Mouse (Mus musculus) spleen, postnatal 10 days (tissue): Measurements from ENCODE around the gene B4galnt1.
"Not testable (repeated sequence)": the region's sequence is repeated elsewhere in the genome, so short reads cannot be mapped to it uniquely, and the experiment has no call there.

Experiments
- DNase-seq, 2 experiments: peaks; one replicate each; pipeline ENCODE4 v3.0.0; 2021 to 2022; ENCODE audit warnings: low spot score in 2 of 2

Gene B4galnt1

DNA sequence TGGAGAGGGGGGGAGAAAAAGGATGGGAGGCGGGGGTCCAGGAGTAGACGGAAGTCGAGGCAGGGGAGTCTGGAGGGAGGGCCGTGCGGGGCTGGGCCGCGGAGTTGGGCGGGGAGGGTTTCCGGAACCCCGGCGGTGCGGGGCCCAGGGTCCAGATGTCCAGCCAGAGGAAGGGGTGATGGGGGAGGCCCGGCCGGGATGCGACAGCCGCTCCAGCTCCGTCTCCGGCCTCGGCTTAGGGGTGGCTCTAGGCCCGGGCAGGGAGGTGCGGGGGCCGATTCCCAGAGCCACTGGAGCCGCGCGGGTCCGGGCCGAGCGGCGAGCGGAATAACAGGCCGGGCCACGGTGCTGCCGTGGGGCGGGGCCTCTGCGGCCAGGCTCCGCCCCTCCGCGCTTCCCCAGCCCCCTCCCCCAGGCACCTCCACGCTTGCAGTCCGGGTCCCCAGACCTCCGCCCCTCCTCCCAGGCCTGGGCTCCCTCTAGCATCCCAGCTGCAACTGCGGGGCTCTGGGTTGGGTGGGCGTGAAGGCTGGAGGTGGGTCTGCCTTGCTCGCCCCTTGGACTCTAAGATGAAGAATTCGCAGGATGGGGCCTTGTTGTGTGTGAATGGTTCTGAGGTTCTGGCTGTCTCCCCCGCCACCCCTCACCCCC lies 23.6 kb downstream of the B4galnt1 start:
- peak; percentile 41 to 52 for DNase-seq

GRCm38 (mm10) chr10:127189116-127189650 lies 24.2 kb downstream of the B4galnt1 start:
- DNase-seq, result peak; percentile 62 to 68

GRCm38 (mm10) chr10:127189651-127190381 lies 24.8 kb downstream of the B4galnt1 start, which contains the start of gene Arhgef25:
Gene Arhgef25, minus strand, starts transcription at chr10:127190083.
- DNase-seq, result peak in 1 of 2 experiments; percentile 46

DNA sequence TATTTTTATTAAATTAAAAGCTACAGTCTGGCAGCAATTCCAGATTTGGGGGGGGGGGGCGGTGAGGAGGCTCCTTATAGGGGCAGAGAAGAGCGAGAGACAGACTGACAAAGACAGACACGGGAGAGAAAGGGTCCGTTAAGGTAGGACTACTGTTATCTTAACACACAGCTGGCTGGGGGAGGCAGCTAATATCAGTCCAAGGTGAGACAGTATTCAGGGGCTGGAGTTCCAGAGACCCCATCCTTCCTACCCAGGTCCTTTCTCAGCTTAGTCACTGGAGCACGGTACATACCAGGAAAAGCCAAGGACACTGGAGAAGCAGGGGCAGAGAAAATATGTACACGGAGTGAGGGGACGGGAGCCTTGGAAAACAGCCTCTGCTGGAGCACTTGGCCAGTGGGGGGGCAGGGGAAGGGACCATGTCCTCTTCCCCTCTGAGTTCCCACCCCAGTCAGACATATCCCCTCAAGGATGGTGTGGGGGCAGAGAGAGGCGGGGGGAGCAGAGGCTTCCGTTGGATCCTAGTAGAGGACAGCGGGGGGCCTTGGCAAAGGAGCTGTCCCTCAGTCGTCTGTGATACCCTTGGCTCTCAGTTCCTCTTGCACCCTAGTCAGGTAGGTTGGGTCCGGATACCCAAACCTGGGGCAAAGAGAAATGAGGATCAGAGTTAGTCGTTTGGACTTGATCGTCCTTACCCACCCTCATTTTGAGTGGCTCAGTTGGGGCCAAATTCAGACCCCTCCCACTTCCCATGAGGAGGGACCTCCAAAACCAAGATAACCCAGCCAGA lies 25.6 kb downstream of the B4galnt1 start:
- DNase-seq, result no peak

DNA sequence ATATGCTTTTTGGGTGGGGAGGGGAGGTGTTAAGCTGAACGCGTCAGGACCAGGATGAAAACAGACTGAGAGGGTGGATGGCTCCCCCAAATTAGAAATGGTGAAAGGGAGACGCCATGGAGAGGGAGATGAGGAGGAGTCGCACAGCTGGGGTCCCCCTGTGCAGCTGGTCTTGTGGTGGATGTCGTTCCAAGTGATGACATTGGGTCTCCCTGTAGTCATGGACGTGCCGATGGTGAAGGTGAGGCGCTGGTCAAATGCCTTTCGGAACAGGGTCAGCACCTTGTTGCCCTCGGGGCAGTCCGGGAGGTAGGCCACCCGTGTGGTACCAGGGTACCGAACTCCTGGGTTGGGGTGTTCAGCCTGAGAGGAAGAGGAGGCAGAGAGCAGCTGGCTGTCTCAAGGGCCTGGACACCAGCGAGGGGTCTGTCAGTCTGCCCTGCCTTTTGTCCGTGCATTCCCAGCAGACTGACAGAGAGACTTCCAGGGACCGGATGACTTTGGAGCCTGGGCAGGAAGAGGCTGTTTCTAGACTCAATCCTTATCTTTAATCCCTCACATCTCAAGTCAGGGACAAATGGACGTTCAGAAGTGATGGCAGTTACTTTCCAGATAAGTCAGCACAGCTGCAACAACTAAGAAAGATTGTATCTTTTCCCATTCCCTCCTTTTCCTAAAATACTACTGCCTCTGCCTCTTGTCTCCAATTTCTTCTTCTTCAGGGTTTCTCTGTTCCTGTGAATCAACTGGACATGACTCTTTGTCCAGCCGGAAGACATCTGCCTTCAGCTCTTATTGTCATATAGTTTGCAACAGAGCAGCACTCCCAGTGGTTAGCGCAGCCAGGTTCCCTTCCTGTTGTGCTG lies 26.4 kb downstream of the B4galnt1 start:
- DNase-seq, result no peak

- DNase-seq, result not testable (repeated sequence)
Measured at GRCm38 (mm10) chr10:127192057-127192328, 27.0 kb downstream of the B4galnt1 start.

DNA sequence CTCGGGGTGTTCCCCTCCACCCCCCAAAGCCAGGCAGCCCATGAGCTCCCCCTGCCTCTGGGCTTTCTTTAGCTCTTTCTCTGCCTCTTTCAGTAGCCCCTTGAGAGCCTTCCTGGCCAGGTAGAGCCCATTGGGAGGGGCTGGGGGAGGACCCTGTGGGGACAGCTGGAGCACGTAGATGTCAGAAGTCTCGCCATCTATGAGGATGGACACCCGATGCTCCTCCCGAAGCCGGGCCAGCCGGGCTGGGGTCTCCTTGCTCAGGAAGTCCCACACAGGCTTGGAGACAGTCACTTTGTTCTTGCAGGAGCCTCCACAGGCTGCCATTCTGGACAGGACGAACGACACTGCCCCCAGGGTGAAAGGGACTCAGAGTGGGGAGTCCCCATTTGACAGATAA lies 28.0 kb downstream of the B4galnt1 start:
- no peak for DNase-seq

DNA sequence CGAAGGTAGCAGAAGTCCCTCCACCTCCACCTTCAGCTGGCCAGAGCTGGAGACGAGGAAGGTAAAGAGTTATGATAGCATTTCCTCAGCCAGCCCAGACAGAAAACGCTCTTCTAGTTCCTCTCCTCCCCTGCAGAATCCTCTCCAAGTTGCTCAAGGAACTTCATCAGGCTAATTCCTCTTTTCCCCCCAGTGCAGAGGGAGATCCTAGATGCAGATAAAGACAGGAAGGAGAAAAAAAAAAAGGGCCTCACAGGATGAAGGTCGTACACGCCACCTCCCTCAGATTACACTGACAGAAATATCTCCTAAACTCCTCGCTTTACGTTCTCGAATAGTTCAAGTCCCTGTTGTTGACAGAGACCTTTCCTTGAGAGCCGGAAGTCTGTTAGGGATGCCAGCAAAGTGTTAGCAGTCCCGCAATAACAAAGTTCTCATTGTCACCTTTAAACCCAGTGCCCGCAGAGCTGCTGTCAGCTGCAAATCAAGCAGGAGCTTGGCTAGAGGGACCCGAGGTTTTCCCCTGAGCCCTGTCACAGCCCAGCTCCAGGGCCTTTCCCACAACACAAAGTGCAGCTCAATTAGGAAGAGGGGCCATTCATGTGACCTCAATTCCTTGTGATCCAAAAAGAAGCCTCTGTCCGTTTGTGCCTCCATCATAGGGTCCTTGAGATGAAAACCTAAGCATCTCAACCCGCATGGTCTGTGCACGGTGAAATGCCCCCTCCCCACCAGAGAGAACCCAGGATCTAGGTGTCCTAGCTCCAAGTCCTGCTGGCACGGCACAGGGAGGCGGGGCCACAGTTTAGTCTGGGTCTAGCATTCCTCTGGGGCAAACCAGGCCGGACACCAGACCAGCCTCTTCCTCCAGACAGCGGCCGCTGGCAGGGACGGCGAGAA lies 29.7 kb downstream of the B4galnt1 start:
- DNase-seq, result peak; percentile 64 to 73

DNA sequence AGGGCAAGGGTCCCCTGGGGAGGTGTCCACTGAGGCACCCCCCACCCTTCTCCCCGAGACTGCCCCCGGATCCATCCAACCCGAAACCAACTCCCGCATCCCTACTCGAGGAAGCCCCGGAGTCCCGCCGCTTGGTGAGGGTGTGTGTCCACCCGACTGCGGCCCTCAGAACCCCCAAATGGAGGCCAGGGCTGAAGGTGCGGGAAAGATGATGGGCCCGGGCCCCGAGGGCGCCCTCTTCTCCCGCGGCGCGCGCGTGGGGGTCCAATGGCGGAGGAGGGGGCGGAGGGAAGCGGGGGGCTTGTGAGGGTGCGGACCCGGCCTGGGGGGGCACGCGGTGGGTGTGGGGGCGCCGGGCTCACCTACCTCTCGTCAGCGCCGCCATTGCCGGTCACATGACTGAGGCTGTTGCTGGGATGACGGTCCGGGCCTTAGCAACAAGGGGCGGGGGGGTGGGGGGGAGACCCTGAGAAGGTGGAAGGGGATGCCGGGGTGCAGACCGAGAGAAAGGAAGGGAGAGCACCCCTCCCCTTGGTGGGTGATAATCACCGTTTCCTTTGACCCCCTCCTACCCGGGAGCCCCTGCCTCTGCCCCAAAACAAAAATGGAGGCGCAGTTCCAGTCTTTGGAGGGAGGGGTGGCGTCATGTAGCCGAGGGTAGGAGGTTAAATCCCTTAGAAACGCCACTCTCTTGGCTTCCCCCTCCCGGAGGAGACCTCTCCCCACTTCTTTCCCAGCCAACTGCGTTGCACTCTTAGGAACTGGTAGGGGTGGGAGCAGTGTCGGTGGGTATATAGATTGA lies 30.5 kb downstream of the B4galnt1 start, which contains the start of gene Dtx3:
Dtx3 (minus strand) TSS at position 401 of the 802 bp plus-strand sequence.
- DNase-seq, result peak in 1 of 2 experiments; percentile 63

DNA sequence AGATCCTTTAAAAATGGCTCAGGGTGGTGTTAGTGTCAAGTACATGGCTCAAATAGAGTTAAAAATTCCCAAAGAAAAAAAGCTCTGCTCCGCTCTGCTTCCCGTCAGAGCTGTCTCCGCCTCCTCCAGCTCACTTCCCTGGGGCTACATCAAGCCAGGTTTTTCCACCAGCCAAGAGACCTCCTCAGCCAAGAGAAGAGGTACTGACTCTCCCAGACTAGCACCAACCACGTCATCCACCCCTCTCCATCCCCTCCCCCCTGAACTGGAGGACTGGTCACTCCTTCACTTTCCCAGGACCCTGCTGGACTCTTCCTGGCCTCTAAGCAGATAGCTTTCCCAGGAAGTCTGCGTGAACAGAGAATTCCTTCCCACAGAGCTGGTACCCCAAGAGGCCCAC lies 31.4 kb downstream of the B4galnt1 start:
- DNase-seq, result no peak

GRCm38 (mm10) chr10:127197104-127197503 lies 32.1 kb downstream of the B4galnt1 start:
- no peak for DNase-seq

DNA sequence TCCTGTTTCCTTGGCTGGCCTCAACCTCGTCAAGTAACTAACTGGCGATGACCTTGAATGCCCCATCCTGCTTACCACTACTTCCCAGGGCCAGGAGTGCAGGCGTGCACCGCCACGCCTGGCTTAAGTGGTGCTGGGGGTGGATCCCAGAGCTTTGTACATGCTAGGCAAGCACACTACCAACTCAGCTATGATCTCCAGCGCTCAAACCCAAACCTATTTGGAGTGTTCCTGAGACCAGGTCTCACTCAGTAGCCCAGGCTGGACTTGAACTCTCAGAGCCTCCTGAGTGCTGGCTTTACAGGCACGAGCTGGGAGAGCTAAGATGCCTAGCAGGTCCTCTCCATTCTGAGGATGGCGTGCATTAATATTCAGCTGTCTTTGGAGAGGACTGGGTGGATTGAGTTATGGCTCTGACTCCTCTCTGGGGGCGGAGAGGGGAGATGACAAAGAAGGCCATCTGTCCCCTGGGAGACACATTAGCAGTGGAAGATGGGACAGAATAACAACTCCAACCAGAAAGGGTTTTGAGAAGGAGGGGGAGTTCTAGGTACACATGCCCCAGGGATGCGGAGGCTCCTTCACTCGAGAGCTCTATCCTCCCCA lies 32.6 kb downstream of the B4galnt1 start:
- DNase-seq, result no peak

GRCm38 (mm10) chr10:127198492-127198891 lies 33.5 kb downstream of the B4galnt1 start:
- DNase-seq, result no peak

DNA sequence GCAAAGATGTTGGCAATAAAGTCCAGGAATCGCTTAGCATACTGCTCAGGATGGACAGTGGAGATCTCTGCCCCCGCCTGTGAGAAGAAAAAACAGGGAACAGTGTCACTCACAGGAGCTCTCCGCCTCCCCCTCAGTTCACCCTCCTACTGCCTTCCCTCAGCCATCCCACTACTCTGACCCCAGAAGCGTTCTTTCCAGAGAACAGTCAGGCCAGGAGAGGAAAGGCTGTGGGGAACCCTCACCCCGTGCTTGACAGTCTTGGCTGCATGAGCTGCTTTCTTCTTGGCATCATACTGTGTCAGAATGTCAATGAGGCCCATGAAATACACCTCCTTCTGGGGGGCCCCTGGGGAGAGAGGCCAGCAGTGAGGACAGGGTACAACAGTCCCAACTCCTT lies 34.0 kb downstream of the B4galnt1 start:
- no peak for DNase-seq

GRCm38 (mm10) chr10:127199474-127199873 lies 34.4 kb downstream of the B4galnt1 start:
- no peak for DNase-seq

DNA sequence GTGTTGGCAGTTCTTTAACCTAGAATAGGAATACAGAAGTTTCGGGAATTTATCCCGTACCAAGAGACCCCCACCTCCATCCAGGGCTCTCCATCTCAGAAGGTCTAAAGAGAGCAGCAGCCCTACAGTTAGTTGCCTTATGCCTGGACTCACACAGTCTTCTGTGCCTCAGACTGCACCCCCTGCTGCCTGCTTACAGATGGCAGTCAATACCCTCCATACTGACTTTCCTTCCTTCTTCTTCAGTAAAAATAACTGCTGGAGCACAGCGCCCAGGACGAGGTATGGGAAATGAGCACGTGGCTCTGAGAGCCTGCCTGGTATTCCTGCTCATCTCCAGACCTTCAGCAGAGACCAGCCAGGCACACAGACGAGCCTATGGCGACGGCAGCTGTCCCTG lies 35.3 kb downstream of the B4galnt1 start:
- no peak for DNase-seq

DNA sequence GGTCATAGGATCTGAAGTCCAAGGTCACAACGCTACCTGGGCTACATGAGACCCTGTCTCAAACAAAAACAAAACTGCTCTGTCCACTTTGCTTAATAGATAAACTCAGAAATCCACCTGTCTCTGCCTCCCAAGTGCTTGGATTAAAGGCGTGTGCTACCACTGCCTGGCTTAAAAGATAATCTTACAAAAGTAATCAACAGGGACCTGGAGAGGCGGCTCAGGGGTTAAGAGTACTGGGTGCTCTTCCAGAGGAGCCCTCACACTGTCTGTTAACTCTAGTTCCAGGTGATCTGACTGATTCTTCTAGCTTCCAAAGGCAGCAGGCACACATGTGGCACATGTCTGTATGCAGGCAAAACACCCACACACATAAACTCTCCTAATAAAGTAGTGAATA lies 38.1 kb downstream of the B4galnt1 start:
- no peak for DNase-seq

- DNase-seq, result no peak
Measured at GRCm38 (mm10) chr10:127204589-127204988, 39.6 kb downstream of the B4galnt1 start.

DNA sequence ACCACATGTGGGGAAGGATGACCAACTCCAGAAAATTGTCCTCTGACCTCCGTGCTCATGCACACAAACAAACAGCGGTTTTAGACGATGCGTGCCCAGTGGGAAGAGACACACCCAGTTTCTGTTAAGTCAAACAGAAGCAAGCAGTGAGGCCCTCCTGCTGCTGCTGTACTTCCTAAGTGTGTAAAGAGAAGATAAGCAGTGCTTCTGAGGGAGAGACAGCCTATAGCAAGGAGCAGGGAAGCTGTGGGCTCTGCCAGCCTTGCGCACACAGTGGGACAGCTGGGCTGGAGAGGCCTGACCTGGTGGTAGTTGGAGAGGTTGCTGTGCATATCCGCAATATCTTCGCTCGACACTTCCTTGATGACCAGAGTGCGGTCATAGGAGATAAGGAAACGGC lies 40.3 kb downstream of the B4galnt1 start:
- DNase-seq, result peak; percentile 41 to 55
